Mouse (Mus musculus) neural tube, embryonic 13.5 days (tissue): Measurements from ENCODE around the gene Alox5ap. TPM values are rescaled to one million over a fixed set of nuclear protein-coding genes. Genes with fewer than 3 reads are reported as not detected.

ENCODE experiments used
- ATAC-seq: fragments of 200-750 bp; cut with Nextera tagmentation; 2 replicates; pipeline ENCODE4 v1.8.0; 2017; ENCODE audit warnings: low read depth, mild to moderate bottlenecking, moderate TSS enrichment, moderate library complexity
- H3K27ac ChIP-seq: fragments of 300-500 bp; sonication (generic); replicated peaks from 2 replicates; pipeline ENCODE4 v1.5.1; 2015; ENCODE audit warnings: moderate library complexity, mild to moderate bottlenecking, inconsistent platforms
- H3K27me3 ChIP-seq: fragments of 300-500 bp; sonication (generic); 2 replicates; pipeline ENCODE4 v1.6.1; 2015; ENCODE audit warnings: mild to moderate bottlenecking, inconsistent platforms
- H3K36me3 ChIP-seq: fragments of 300-500 bp; sonication (generic); 2 replicates; pipeline ENCODE4 v1.6.1; 2015; ENCODE audit warnings: mild to moderate bottlenecking, inconsistent platforms
- H3K4me1 ChIP-seq: fragments of 300-500 bp; sonication (generic); replicated peaks from 2 replicates; pipeline ENCODE4 v1.6.1; 2015; ENCODE audit warnings: inconsistent platforms
- H3K4me2 ChIP-seq: fragments of 300-500 bp; sonication (generic); 2 replicates; pipeline ENCODE4 v1.6.1; 2015; ENCODE audit warnings: inconsistent platforms, mild to moderate bottlenecking, moderate library complexity
- H3K4me3 ChIP-seq: fragments of 300-500 bp; sonication (generic); 2 replicates; pipeline ENCODE4 v1.5.1; 2015; ENCODE audit warnings: mild to moderate bottlenecking, inconsistent platforms
- H3K9ac ChIP-seq: fragments of 300-500 bp; sonication (generic); 2 replicates; pipeline ENCODE4 v1.6.1; 2015; ENCODE audit warnings: moderate library complexity, mild to moderate bottlenecking, inconsistent platforms
- H3K9me3 ChIP-seq: fragments of 300-500 bp; sonication (generic); 2 replicates; pipeline ENCODE4 v1.6.1; 2016; ENCODE audit warnings: inconsistent platforms
- WGBS: fragments of 180-500 bp; shearing (Covaris S2); methylation state at CpG from one replicate; pipeline ENCODE4 v1.1.7; 2015; 5-methylcytosine and 5-hydroxymethylcytosine counted together
- polyA plus RNA-seq: library from polyadenylated mRNA; unstranded; fragments of >200 nt; fragmentation: Nextera tagmentation; extraction: Ambion mirVana; gene quantifications from 2 replicates; pipeline ENCODE4 v1.2.1, GENCODE M21; 2015

Alox5ap gene
- polyA plus RNA-seq, 1 experiment from 2014 or later: 9.3 TPM

- no peak overlapping the region for H3K4me2 ChIP-seq
- WGBS: 77% methylated on average over 8 of the region's 8 CpGs
- no peaks in the 10 kb centered on the region for H3K36me3 ChIP-seq
- no peaks in the 10 kb centered on the region for H3K27me3 ChIP-seq
- no peaks in the 10 kb centered on the region for H3K4me1 ChIP-seq
- no peak overlapping the region for H3K9ac ChIP-seq
- no peak overlapping the region for H3K27ac ChIP-seq
- no peak overlapping the region for H3K4me3 ChIP-seq
- no peak for ATAC-seq
- H3K9me3 ChIP-seq: no peaks in the 10 kb centered on the region
These were observed 2.2 kb downstream of the Alox5ap start for GRCm38 (mm10) chr5:149266761-149267221.

- H3K4me1 ChIP-seq: no peaks in the 10 kb centered on the region
- no peaks in the 10 kb centered on the region for H3K9me3 ChIP-seq
- WGBS: 88% methylated on average over 4 of the region's 4 CpGs
- no peak overlapping the region for H3K4me2 ChIP-seq
- no peak overlapping the region for H3K9ac ChIP-seq
- no peaks in the 10 kb centered on the region for H3K36me3 ChIP-seq
- ATAC-seq: no peak
- no peaks in the 10 kb centered on the region for H3K27me3 ChIP-seq
- H3K27ac ChIP-seq: no peak overlapping the region
- H3K4me3 ChIP-seq: no peak overlapping the region
These were observed 2.9 kb downstream of the Alox5ap start for GRCm38 (mm10) chr5:149267493-149267892.

- Histone ChIP-seq H3K4me2 (no peak overlapping the region), H3K4me3 (no peak overlapping the region), H3K36me3 (no peaks in the 10 kb centered on the region), H3K4me1 (no peaks in the 10 kb centered on the region), H3K27ac (no peak overlapping the region), H3K27me3 (no peaks in the 10 kb centered on the region), H3K9ac (no peak overlapping the region), H3K9me3 (peaks cover 7% of the 10 kb centered on the region; the same call in 1 of the 2 replicates)
- 90% methylated on average over 3 of the region's 3 CpGs for WGBS
- ATAC-seq: no peak
These were observed 6.7 kb downstream of the Alox5ap start for GRCm38 (mm10) chr5:149271291-149271690.

GRCm38 (mm10) chr5:149272535-149272934, 8.0 kb downstream of the Alox5ap start:
- H3K4me1 ChIP-seq: no peaks in the 10 kb centered on the region
- no peak overlapping the region for H3K27ac ChIP-seq
- H3K36me3 ChIP-seq: no peaks in the 10 kb centered on the region
- WGBS: 88% methylated on average over 4 of the region's 4 CpGs
- peaks cover 7% of the 10 kb centered on the region; the same call in 1 of the 2 replicates for H3K9me3 ChIP-seq
- H3K4me3 ChIP-seq: no peak overlapping the region
- ATAC-seq: no peak
- H3K27me3 ChIP-seq: no peaks in the 10 kb centered on the region
- H3K4me2 ChIP-seq: no peak overlapping the region
- no peak overlapping the region for H3K9ac ChIP-seq

GRCm38 (mm10) chr5:149274390-149275104, 10.0 kb downstream of the Alox5ap start:
- Histone ChIP-seq H3K9me3 (peaks cover 7% of the 10 kb centered on the region; the same call in 1 of the 2 replicates), H3K36me3 (no peaks in the 10 kb centered on the region), H3K4me2 (no peak overlapping the region), H3K27ac (no peak overlapping the region), H3K9ac (no peak overlapping the region), H3K4me1 (peaks cover 8% of the 10 kb centered on the region), H3K27me3 (no peaks in the 10 kb centered on the region), H3K4me3 (no peak overlapping the region)
- ATAC-seq: no peak
- 90% methylated on average over 15 of the region's 15 CpGs for WGBS

- peaks cover 7% of the 10 kb centered on the region; the same call in 1 of the 2 replicates for H3K9me3 ChIP-seq
- H3K36me3 ChIP-seq: no peaks in the 10 kb centered on the region
- H3K9ac ChIP-seq: no peak overlapping the region
- H3K4me1 ChIP-seq: peaks cover 11% of the 10 kb centered on the region
- H3K4me3 ChIP-seq: no peak overlapping the region
- H3K4me2 ChIP-seq: no peak overlapping the region
- no peak for ATAC-seq
- no peak overlapping the region for H3K27ac ChIP-seq
- H3K27me3 ChIP-seq: no peaks in the 10 kb centered on the region
- WGBS: 94% methylated on average over 1 of the region's 1 CpGs
These were observed 10.5 kb downstream of the Alox5ap start for GRCm38 (mm10) chr5:149275105-149275494.

- Histone ChIP-seq H3K4me1 (peaks cover 11% of the 10 kb centered on the region), H3K27me3 (no peaks in the 10 kb centered on the region), H3K9ac (no peak overlapping the region), H3K4me2 (no peak overlapping the region), H3K36me3 (no peaks in the 10 kb centered on the region), H3K4me3 (no peak overlapping the region), H3K9me3 (peaks cover 9% of the 10 kb centered on the region; the same call in 1 of the 2 replicates), H3K27ac (no peak overlapping the region)
- ATAC-seq: no peak
- WGBS: 86% methylated on average over 5 of the region's 5 CpGs
These were observed 13.0 kb downstream of the Alox5ap start for GRCm38 (mm10) chr5:149277529-149277928.

GRCm38 (mm10) chr5:149279273-149279844, 14.8 kb downstream of the Alox5ap start:
- H3K27ac ChIP-seq: peak overlapping the region; percentile 75
- H3K4me2 ChIP-seq: peak overlapping the region; percentile 38
- H3K27me3 ChIP-seq: no peaks in the 10 kb centered on the region
- peak overlapping the region; percentile 8; the same call in 1 of the 2 replicates for H3K4me3 ChIP-seq
- peaks cover 11% of the 10 kb centered on the region for H3K4me1 ChIP-seq
- 0 out of 2 replicates have a peak overlapping the region, but pooled peaks have one; percentile 41 for H3K9ac ChIP-seq
- peak; percentile 68; the same call in 1 of the 2 replicates for ATAC-seq
- H3K9me3 ChIP-seq: peaks cover 15% of the 10 kb centered on the region; the same call in 1 of the 2 replicates
- 25% methylated on average over 22 of the region's 22 CpGs for WGBS
- no peaks in the 10 kb centered on the region for H3K36me3 ChIP-seq

GRCm38 (mm10) chr5:149283009-149283408, 18.4 kb downstream of the Alox5ap start:
- Histone ChIP-seq H3K9ac (no peak overlapping the region), H3K4me1 (peaks cover 23% of the 10 kb centered on the region), H3K36me3 (no peaks in the 10 kb centered on the region), H3K27me3 (no peaks in the 10 kb centered on the region), H3K4me2 (no peak overlapping the region), H3K4me3 (no peak overlapping the region), H3K27ac (no peak overlapping the region), H3K9me3 (peaks cover 7% of the 10 kb centered on the region; the same call in 1 of the 2 replicates)
- ATAC-seq: no peak
- WGBS: 83% methylated on average over 2 of the region's 2 CpGs

- H3K9me3 ChIP-seq: peaks cover 7% of the 10 kb centered on the region; the same call in 1 of the 2 replicates
- peaks cover 25% of the 10 kb centered on the region for H3K4me1 ChIP-seq
- H3K27ac ChIP-seq: no peak overlapping the region
- H3K27me3 ChIP-seq: no peaks in the 10 kb centered on the region
- no peak overlapping the region for H3K9ac ChIP-seq
- H3K4me2 ChIP-seq: no peak overlapping the region
- no peak for ATAC-seq
- H3K36me3 ChIP-seq: no peaks in the 10 kb centered on the region
- H3K4me3 ChIP-seq: no peak overlapping the region
These were observed 19.3 kb downstream of the Alox5ap start for GRCm38 (mm10) chr5:149283821-149284220.

- Histone ChIP-seq H3K9ac (no peak overlapping the region), H3K4me2 (no peak overlapping the region), H3K4me1 (peaks cover 15% of the 10 kb centered on the region), H3K36me3 (no peaks in the 10 kb centered on the region), H3K27ac (no peak overlapping the region), H3K27me3 (no peaks in the 10 kb centered on the region), H3K9me3 (peaks cover 7% of the 10 kb centered on the region; the same call in 1 of the 2 replicates), H3K4me3 (no peak overlapping the region)
- 53% methylated on average over 7 of the region's 7 CpGs for WGBS
- no peak for ATAC-seq
These were observed 21.5 kb downstream of the Alox5ap start for GRCm38 (mm10) chr5:149286021-149286420.
